Comparison of ENCODE assay signal across 14 mouse cellular contexts in genomic region chr17:17598355-17598754, GRCm38 (mm10).
"Had no signal": no experiment of that assay in that cellular context is flagged by ENCODE, and none has a peak within 500 bp of the region (broad histone marks: within the 10 kb centered on the region; RNA-seq: fewer than 3 reads in every experiment).

No protein-coding gene starts in this region.

- H3K9ac ChIP-seq: limb, embryonic 12.5 days; lung, embryonic 15.5 days; neural tube, embryonic 15.5 days had no signal

- H3K27me3 ChIP-seq: limb, embryonic 12.5 days; lung, embryonic 15.5 days; neural tube, embryonic 15.5 days had no signal

- H3K4me2 ChIP-seq: limb, embryonic 12.5 days; lung, embryonic 15.5 days; neural tube, embryonic 15.5 days had no signal

- H3K9me3 ChIP-seq: limb, embryonic 12.5 days; lung, embryonic 15.5 days; neural tube, embryonic 15.5 days had no signal

- H3K36me3 ChIP-seq: limb, embryonic 12.5 days; lung, embryonic 15.5 days; neural tube, embryonic 15.5 days had no signal

- ATAC-seq: inflammation-experienced regulatory T-cells, adult 6 months; intestine, postnatal 0 days had no signal

- H3K27ac ChIP-seq: limb, embryonic 12.5 days; lung, embryonic 15.5 days; macrophage; neural tube, embryonic 15.5 days had no signal

- H3K4me3 ChIP-seq: limb, embryonic 12.5 days; lung, embryonic 15.5 days; myocyte; neural tube, embryonic 15.5 days had no signal

- DNase-seq: kidney, adult 8-10 months; kidney, postnatal 25 days; lung, postnatal 14 days; midbrain, embryonic 14.5 days; right cerebral cortex, adult 18-20 months; right cerebral cortex, postnatal 25 days; thymus, postnatal 14 days had no signal
